Mouse (Mus musculus) embryonic facial prominence, embryonic 14.5 days (tissue): ENCODE measurements at regions not wholly inside any gene's neighbourhood (a gene's known extent, or its start where the extent isn't known, plus 50 kb on each side); places are given as distances from the start of the nearest gene placed in this dataset.
A peak's percentile ranks its signal among the peaks of the same experiment; 100 is the strongest.

Experiments used
- ATAC-seq: fragments of 200-750 bp; cut with Nextera tagmentation; 2 replicates; pipeline ENCODE4 v1.8.0; 2017; ENCODE audit warnings: low read depth, moderate number of reproducible peaks, moderate TSS enrichment
- DNase-seq: peaks from one replicate; pipeline ENCODE4 v3.0.0-alpha.2; 2015; ENCODE audit warnings: low spot score
- H3K27ac ChIP-seq: fragments of 300-500 bp; sonication (generic); replicated peaks from 2 replicates; pipeline ENCODE4 v1.5.1; 2014; ENCODE audit warnings: low read depth, mild to moderate bottlenecking, low read length, moderate library complexity
- H3K27me3 ChIP-seq: fragments of 300-500 bp; sonication (generic); replicated peaks from 2 replicates; pipeline ENCODE4 v1.6.1; 2014; ENCODE audit warnings: low read length; ENCODE audit not compliant: control insufficient read depth, insufficient read depth
- H3K36me3 ChIP-seq: fragments of 300-500 bp; sonication (generic); 2 replicates; pipeline ENCODE4 v1.6.1; 2014; ENCODE audit warnings: low read length, mixed read lengths; ENCODE audit not compliant: control insufficient read depth, insufficient read depth
- H3K4me1 ChIP-seq: fragments of 300-500 bp; sonication (generic); 2 replicates; pipeline ENCODE4 v1.6.1; 2014; ENCODE audit warnings: antibody characterized with exemption, low read length; ENCODE audit not compliant: control insufficient read depth, insufficient read depth
- H3K4me2 ChIP-seq: fragments of 300-500 bp; sonication (generic); 2 replicates; pipeline ENCODE4 v1.6.1; 2014; ENCODE audit warnings: low read depth, mild to moderate bottlenecking, low read length, moderate library complexity, mixed read lengths
- H3K4me3 ChIP-seq: fragments of 300-500 bp; sonication (generic); 2 replicates; pipeline ENCODE4 v1.5.1; 2014; ENCODE audit warnings: low read depth, mild to moderate bottlenecking, low read length
- H3K9ac ChIP-seq: fragments of 300-500 bp; sonication (generic); 2 replicates; pipeline ENCODE4 v1.6.1; 2014; ENCODE audit warnings: low read depth, mild to moderate bottlenecking, low read length, moderate library complexity, mixed read lengths
- H3K9me3 ChIP-seq: fragments of 300-500 bp; sonication (generic); 2 replicates; pipeline ENCODE4 v1.6.1; 2016; ENCODE audit warnings: low read length; ENCODE audit not compliant: control insufficient read depth
- WGBS: fragments of 180-500 bp; shearing (Covaris S2); extraction: QIAGEN DNeasy Blood & Tissue Kit; methylation state at CpG from one replicate; pipeline ENCODE4 v1.1.7; 2014; 5-methylcytosine and 5-hydroxymethylcytosine counted together

- no peaks in the 10 kb centered on the region for H3K27me3 ChIP-seq
- no peak overlapping the region for H3K4me3 ChIP-seq
- DNase-seq (no peak), ATAC-seq (no peak)
- peaks cover 4% of the 10 kb centered on the region; the same call in 1 of the 2 replicates for H3K4me1 ChIP-seq
- H3K4me2 ChIP-seq, result no peak overlapping the region
- no peak overlapping the region for H3K9ac ChIP-seq
- no peak overlapping the region for H3K27ac ChIP-seq
- no peaks in the 10 kb centered on the region for H3K36me3 ChIP-seq
- H3K9me3 ChIP-seq, result no peaks in the 10 kb centered on the region
- WGBS, result 82% methylated on average over 8 of the region's 8 CpGs
These were observed 97.6 kb upstream of the Npas2 start for GRCm38 (mm10) chr1:39095901-39096300.

- H3K9me3 ChIP-seq, result no peaks in the 10 kb centered on the region
- no peak overlapping the region for H3K27ac ChIP-seq
- no peak overlapping the region for H3K9ac ChIP-seq
- no peaks in the 10 kb centered on the region for H3K36me3 ChIP-seq
- no peak overlapping the region for H3K4me2 ChIP-seq
- no peak for DNase-seq
- H3K4me1 ChIP-seq, result peaks cover 4% of the 10 kb centered on the region; the same call in 1 of the 2 replicates
- no peak overlapping the region for H3K4me3 ChIP-seq
- no peaks in the 10 kb centered on the region for H3K27me3 ChIP-seq
- no peak for ATAC-seq
- WGBS, result 81% methylated on average over 3 of the region's 3 CpGs
These were observed 96.8 kb upstream of the Npas2 start for GRCm38 (mm10) chr1:39096726-39097125.

GRCm38 (mm10) chr1:39097499-39097898 lies 96.0 kb upstream of the Npas2 start:
- Histone ChIP-seq H3K27me3 (no peaks in the 10 kb centered on the region), H3K4me1 (peaks cover 4% of the 10 kb centered on the region; the same call in 1 of the 2 replicates), H3K4me2 (no peak overlapping the region), H3K36me3 (no peaks in the 10 kb centered on the region), H3K27ac (no peak overlapping the region), H3K9me3 (no peaks in the 10 kb centered on the region), H3K9ac (no peak overlapping the region), H3K4me3 (no peak overlapping the region)
- 94% methylated on average over 10 of the region's 10 CpGs for WGBS
- DNase-seq, result no peak
- no peak for ATAC-seq

GRCm38 (mm10) chr1:39098154-39098553 lies 95.4 kb upstream of the Npas2 start:
- Histone ChIP-seq H3K36me3 (no peaks in the 10 kb centered on the region), H3K4me1 (peaks cover 4% of the 10 kb centered on the region; the same call in 1 of the 2 replicates), H3K4me2 (no peak overlapping the region), H3K9me3 (no peaks in the 10 kb centered on the region), H3K27ac (no peak overlapping the region), H3K4me3 (no peak overlapping the region), H3K27me3 (no peaks in the 10 kb centered on the region), H3K9ac (no peak overlapping the region)
- WGBS, result 86% methylated on average over 5 of the region's 5 CpGs
- ATAC-seq (no peak), DNase-seq (no peak)

- Histone ChIP-seq H3K36me3 (no peaks in the 10 kb centered on the region), H3K9me3 (no peaks in the 10 kb centered on the region), H3K4me1 (peaks cover 4% of the 10 kb centered on the region; the same call in 1 of the 2 replicates), H3K4me2 (no peak overlapping the region), H3K4me3 (no peak overlapping the region), H3K9ac (no peak overlapping the region), H3K27ac (no peak overlapping the region), H3K27me3 (no peaks in the 10 kb centered on the region)
- ATAC-seq, result no peak
- WGBS, result 68% methylated on average over 7 of the region's 7 CpGs
- peak; percentile 13 for DNase-seq
These were observed 94.3 kb upstream of the Npas2 start for GRCm38 (mm10) chr1:39099246-39099645.

- no peak overlapping the region for H3K9ac ChIP-seq
- H3K4me3 ChIP-seq, result no peak overlapping the region
- H3K27me3 ChIP-seq, result no peaks in the 10 kb centered on the region
- DNase-seq (no peak), ATAC-seq (no peak)
- no peak overlapping the region for H3K27ac ChIP-seq
- H3K4me2 ChIP-seq, result no peak overlapping the region
- H3K4me1 ChIP-seq, result peaks cover 7% of the 10 kb centered on the region; the same call in 1 of the 2 replicates
- H3K36me3 ChIP-seq, result no peaks in the 10 kb centered on the region
- no peaks in the 10 kb centered on the region for H3K9me3 ChIP-seq
These were observed 93.0 kb upstream of the Npas2 start for GRCm38 (mm10) chr1:39100492-39100891.

- H3K4me2 ChIP-seq, result no peak overlapping the region
- H3K9ac ChIP-seq, result no peak overlapping the region
- no peak overlapping the region for H3K4me3 ChIP-seq
- H3K36me3 ChIP-seq, result no peaks in the 10 kb centered on the region
- no peak for ATAC-seq
- H3K27me3 ChIP-seq, result no peaks in the 10 kb centered on the region
- DNase-seq, result no peak
- H3K9me3 ChIP-seq, result no peaks in the 10 kb centered on the region
- WGBS, result 79% methylated on average over 8 of the region's 8 CpGs
- no peak overlapping the region for H3K27ac ChIP-seq
- H3K4me1 ChIP-seq, result peaks cover 18% of the 10 kb centered on the region; the same call in 1 of the 2 replicates
These were observed 91.2 kb upstream of the Npas2 start for GRCm38 (mm10) chr1:39102126-39102905.

GRCm38 (mm10) chr1:39102989-39103910 lies 90.3 kb upstream of the Npas2 start:
- H3K27ac ChIP-seq, result no peak overlapping the region
- no peak for ATAC-seq
- H3K9me3 ChIP-seq, result no peaks in the 10 kb centered on the region

More at GRCm38 (mm10) chr1:39102989-39103910, 90.3 kb upstream of the Npas2 start:
- DNase-seq, result no peak
- WGBS, result 78% methylated on average over 14 of the region's 14 CpGs
- Histone ChIP-seq H3K4me3 (no peak overlapping the region), H3K4me1 (peaks cover 18% of the 10 kb centered on the region; the same call in 1 of the 2 replicates), H3K4me2 (no peak overlapping the region), H3K36me3 (no peaks in the 10 kb centered on the region), H3K27me3 (no peaks in the 10 kb centered on the region), H3K9ac (no peak overlapping the region)
